Mouse (Mus musculus) liver, embryonic 16.5 days (tissue): ENCODE results near the gene B3gntl1. TPM values are rescaled to one million over a fixed set of nuclear protein-coding genes. Genes with fewer than 3 reads are reported as not detected.

ENCODE experiments used
- ATAC-seq: fragments of 200-750 bp; cut with Nextera tagmentation; 2 replicates; pipeline ENCODE4 v1.8.0; 2017; ENCODE audit warnings: low read depth, mild to moderate bottlenecking, moderate number of reproducible peaks, moderate library complexity
- H3K27ac ChIP-seq: fragments of 300-500 bp; sonication (generic); 2 replicates; pipeline ENCODE4 v1.5.1; 2014; ENCODE audit warnings: mild to moderate bottlenecking, low read length
- H3K27me3 ChIP-seq: fragments of 300-500 bp; sonication (generic); 2 replicates; pipeline ENCODE4 v1.6.1; 2014; ENCODE audit warnings: low read depth, low read length, mixed read lengths; ENCODE audit not compliant: control insufficient read depth, insufficient read depth
- H3K36me3 ChIP-seq: fragments of 300-500 bp; sonication (generic); 2 replicates; pipeline ENCODE4 v1.6.1; 2014; ENCODE audit warnings: mild to moderate bottlenecking; ENCODE audit not compliant: control insufficient read depth, insufficient read depth
- H3K4me1 ChIP-seq: fragments of 300-500 bp; sonication (generic); 2 replicates; pipeline ENCODE4 v1.6.1; 2014; ENCODE audit warnings: low read depth, low read length, mixed read lengths; ENCODE audit not compliant: control insufficient read depth
- H3K4me2 ChIP-seq: fragments of 300-500 bp; sonication (generic); 2 replicates; pipeline ENCODE4 v1.6.1; 2014; ENCODE audit warnings: low read depth, low read length, mixed read lengths
- H3K4me3 ChIP-seq: fragments of 300-500 bp; sonication (generic); 2 replicates; pipeline ENCODE4 v1.5.1; 2014; ENCODE audit warnings: low read depth, mild to moderate bottlenecking, low read length
- H3K9ac ChIP-seq: fragments of 300-500 bp; sonication (generic); 2 replicates; pipeline ENCODE4 v1.6.1; 2014; ENCODE audit warnings: low read depth, low read length
- H3K9me3 ChIP-seq: fragments of 300-500 bp; sonication (generic); replicated peaks from 2 replicates; pipeline ENCODE4 v1.6.1; 2016; ENCODE audit warnings: low read length; ENCODE audit not compliant: control insufficient read depth
- WGBS: fragments of 180-500 bp; shearing (Covaris S2); extraction: QIAGEN DNeasy Blood & Tissue Kit; methylation state at CpG from one replicate; pipeline ENCODE4 v1.1.7; 2014; ENCODE audit not compliant: insufficient replicate concordance; 5-methylcytosine and 5-hydroxymethylcytosine counted together
- polyA plus RNA-seq: library from polyadenylated mRNA; unstranded; fragments of >200 nt; fragmentation: Nextera tagmentation; extraction: Ambion mirVana; gene quantifications from 2 replicates; pipeline ENCODE4 v1.2.1, GENCODE M21; 2015

B3gntl1 gene
- polyA plus RNA-seq, 1 experiment from 2014 or later, result 1.8 TPM

DNA sequence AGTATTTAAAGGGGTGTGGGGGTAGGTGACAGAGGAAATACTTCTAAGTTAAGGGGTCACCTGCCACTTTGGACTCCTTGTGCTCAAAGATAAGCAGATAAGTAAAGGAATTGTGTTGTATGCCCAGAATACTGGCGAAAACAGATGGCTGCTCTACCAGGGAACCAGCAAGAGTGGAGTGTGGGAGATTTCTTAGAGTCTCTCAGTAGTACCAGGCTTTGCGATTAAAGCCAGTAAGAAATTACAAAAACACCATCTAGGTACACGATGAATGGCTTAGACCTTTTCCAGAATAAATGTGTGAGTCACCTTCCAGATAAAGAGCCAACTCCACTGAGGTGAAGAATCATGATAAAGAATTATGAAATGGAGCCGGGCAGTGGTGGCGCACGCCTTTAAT lies 27.6 kb downstream of the B3gntl1 start:
- H3K4me3 ChIP-seq, result no peak overlapping the region
- H3K4me1 ChIP-seq, result no peaks in the 10 kb centered on the region
- ATAC-seq, result no peak
- no peaks in the 10 kb centered on the region for H3K9me3 ChIP-seq
- H3K9ac ChIP-seq, result no peak overlapping the region
- H3K36me3 ChIP-seq, result no peaks in the 10 kb centered on the region; the same call in 1 of the 2 replicates
- H3K27me3 ChIP-seq, result no peaks in the 10 kb centered on the region
- no peak overlapping the region for H3K4me2 ChIP-seq
- H3K27ac ChIP-seq, result no peak overlapping the region
- 76% methylated on average over 6 of the region's 6 CpGs for WGBS

- Histone ChIP-seq H3K36me3 (no peaks in the 10 kb centered on the region; the same call in 1 of the 2 replicates), H3K4me3 (no peak overlapping the region)
- 57% methylated on average over 2 of the region's 2 CpGs for WGBS
Observed at GRCm38 (mm10) chr11:121641501-121642145, 31.3 kb downstream of the B3gntl1 start.

DNA sequence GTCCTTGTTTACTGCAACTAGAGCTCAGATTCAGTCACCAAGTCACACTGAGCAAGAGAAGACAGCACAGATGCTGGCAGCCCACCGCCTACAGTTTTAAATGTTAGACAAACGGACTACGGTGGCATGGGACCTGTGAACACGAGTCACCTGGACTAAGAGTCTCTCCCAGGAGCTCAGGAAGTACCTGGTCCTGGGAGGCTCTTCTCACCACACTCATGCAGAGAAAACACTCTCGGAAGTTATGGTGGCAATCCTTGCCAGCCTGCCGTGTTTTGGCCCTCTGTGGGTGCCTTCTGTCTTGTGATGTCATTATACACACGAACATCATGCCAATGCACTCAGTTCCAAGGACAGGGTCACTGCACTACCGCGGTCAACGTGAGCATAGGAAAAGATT lies 36.3 kb downstream of the B3gntl1 start:
- no peak overlapping the region for H3K27ac ChIP-seq
- H3K9ac ChIP-seq, result no peak overlapping the region
- H3K27me3 ChIP-seq, result no peaks in the 10 kb centered on the region
- WGBS, result 79% methylated on average over 10 of the region's 10 CpGs
- H3K4me1 ChIP-seq, result no peaks in the 10 kb centered on the region
- H3K4me3 ChIP-seq, result no peak overlapping the region
- ATAC-seq, result no peak
- no peaks in the 10 kb centered on the region for H3K36me3 ChIP-seq
- no peaks in the 10 kb centered on the region for H3K9me3 ChIP-seq
- no peak overlapping the region for H3K4me2 ChIP-seq

More at GRCm38 (mm10) chr11:121641501-121642145, 31.3 kb downstream of the B3gntl1 start:
- no peaks in the 10 kb centered on the region for H3K4me1 ChIP-seq
- H3K9ac ChIP-seq, result no peak overlapping the region
- no peak overlapping the region for H3K4me2 ChIP-seq
- H3K27ac ChIP-seq, result no peak overlapping the region
- H3K9me3 ChIP-seq, result no peaks in the 10 kb centered on the region
- no peak for ATAC-seq
- H3K27me3 ChIP-seq, result no peaks in the 10 kb centered on the region

DNA sequence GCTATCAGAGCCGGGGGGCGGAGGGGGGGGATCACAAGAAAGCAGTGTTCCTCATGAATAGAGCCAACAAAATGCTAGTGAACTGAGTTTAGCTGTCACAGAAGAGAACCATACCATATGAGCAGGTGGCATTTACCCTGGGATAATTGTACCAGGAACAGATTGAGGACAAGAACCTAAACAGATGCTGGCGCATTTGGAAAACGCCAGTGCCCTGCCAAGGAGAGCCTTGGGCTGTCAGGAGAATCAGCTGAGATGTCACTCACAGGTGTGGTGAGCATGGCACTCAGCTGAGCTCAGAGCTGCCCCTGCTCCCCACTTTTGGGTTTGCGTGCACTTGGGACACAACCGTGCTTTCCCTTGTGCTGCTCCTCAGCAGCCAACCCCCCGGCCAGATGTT lies 41.5 kb downstream of the B3gntl1 start:
- no peaks in the 10 kb centered on the region for H3K27me3 ChIP-seq
- H3K4me1 ChIP-seq, result no peaks in the 10 kb centered on the region
- ATAC-seq, result no peak
- H3K9me3 ChIP-seq, result no peaks in the 10 kb centered on the region
- WGBS, result 86% methylated on average over 7 of the region's 7 CpGs
- H3K4me2 ChIP-seq, result no peak overlapping the region
- no peaks in the 10 kb centered on the region for H3K36me3 ChIP-seq
- H3K27ac ChIP-seq, result no peak overlapping the region
- H3K4me3 ChIP-seq, result no peak overlapping the region
- no peak overlapping the region for H3K9ac ChIP-seq

DNA sequence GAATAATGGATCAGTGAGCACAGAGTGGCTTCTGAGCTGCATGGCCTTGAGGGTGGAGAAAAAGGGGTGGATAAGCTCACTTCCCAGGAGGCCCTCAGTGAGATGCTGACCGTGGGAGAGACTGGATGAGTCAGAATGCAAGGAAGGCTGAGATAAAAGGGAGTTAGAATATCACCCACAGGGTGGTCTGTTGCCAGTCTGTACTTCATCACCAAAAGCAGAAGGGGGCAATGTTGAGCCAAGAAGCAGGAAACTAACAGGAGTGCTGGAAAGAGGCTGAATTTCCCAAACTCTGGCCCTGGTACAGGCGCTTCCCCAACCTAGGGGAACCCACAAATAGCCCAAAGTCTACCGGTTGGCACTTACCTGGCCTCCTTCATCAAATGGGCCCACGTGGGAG lies 42.5 kb downstream of the B3gntl1 start:
- ATAC-seq, result no peak
- no peaks in the 10 kb centered on the region for H3K27me3 ChIP-seq
- H3K4me2 ChIP-seq, result no peak overlapping the region
- H3K4me1 ChIP-seq, result no peaks in the 10 kb centered on the region
- H3K9me3 ChIP-seq, result no peaks in the 10 kb centered on the region
- H3K27ac ChIP-seq, result no peak overlapping the region
- 69% methylated on average over 4 of the region's 4 CpGs for WGBS
- H3K4me3 ChIP-seq, result no peak overlapping the region
- H3K36me3 ChIP-seq, result no peaks in the 10 kb centered on the region
- no peak overlapping the region for H3K9ac ChIP-seq

DNA sequence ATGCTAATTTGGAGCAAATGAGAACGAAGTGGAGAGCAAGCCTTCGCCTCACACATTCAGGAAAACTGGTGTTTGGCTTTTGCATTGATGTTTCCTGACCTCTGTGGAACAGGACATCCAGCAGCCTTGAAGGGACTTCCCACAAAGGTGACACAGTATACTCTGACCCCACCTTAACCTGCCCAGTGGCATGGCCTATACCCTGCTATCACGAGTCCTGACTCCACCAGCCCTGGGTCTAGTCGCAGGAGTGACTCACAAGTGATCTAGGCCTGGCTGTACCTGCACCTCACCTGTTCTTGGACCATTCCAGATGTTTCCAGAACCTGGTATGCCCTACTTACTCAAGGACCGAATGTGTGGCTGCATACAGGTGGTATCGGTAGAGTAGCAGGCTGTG lies 43.4 kb downstream of the B3gntl1 start:
- H3K36me3 ChIP-seq, result no peaks in the 10 kb centered on the region
- WGBS, result 81% methylated on average over 6 of the region's 6 CpGs
- no peaks in the 10 kb centered on the region for H3K27me3 ChIP-seq
- H3K9me3 ChIP-seq, result no peaks in the 10 kb centered on the region
- H3K27ac ChIP-seq, result no peak overlapping the region
- no peak overlapping the region for H3K4me3 ChIP-seq
- no peaks in the 10 kb centered on the region for H3K4me1 ChIP-seq
- no peak overlapping the region for H3K4me2 ChIP-seq
- H3K9ac ChIP-seq, result no peak overlapping the region
- ATAC-seq, result no peak

DNA sequence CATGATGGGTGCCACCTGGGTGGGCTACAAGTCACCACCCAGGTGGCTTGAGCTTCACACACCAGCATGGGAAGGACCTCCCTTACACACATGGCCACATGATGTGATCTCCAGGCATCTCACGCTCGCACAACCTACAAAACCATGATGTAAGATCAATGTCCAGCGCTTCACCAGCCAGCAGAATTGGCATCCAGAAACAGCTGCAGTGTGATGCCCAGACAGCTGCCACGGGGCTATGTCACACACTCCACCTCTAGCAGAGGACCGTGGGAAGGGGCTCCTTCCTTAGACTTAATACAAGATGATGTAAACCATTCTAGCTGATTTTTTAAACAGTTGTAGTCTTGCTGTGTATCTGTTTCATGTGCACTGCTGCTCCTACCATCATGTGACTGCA lies 45.4 kb downstream of the B3gntl1 start:
- ATAC-seq, result no peak
- Histone ChIP-seq H3K9me3 (no peaks in the 10 kb centered on the region), H3K36me3 (no peaks in the 10 kb centered on the region), H3K4me2 (no peak overlapping the region), H3K27ac (no peak overlapping the region), H3K4me3 (no peak overlapping the region), H3K9ac (no peak overlapping the region), H3K4me1 (no peaks in the 10 kb centered on the region), H3K27me3 (no peaks in the 10 kb centered on the region)
- 71% methylated on average over 5 of the region's 5 CpGs for whole genome bisulfite sequencing

DNA sequence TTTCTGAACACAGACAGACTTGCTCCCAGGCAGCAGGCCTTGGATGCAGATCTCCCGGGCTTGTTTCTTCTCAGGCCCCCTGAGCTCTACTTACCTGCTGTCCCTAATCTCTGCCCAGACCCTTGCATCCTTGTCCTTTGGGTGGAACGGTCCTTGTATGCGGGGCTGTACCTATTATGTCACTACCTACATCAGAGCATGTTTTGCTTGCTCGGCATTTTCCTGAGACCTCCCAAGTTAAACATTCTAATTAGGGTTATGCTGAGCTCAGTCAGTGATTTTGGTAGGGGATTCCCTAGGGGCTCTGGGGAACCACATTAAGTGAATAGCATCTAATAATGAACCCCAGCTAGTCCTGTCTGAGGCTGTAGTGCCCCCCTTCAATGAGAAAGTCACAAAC lies 47.9 kb downstream of the B3gntl1 start:
- Histone ChIP-seq H3K4me1 (no peaks in the 10 kb centered on the region), H3K27ac (no peak overlapping the region), H3K9me3 (no peaks in the 10 kb centered on the region), H3K4me2 (no peak overlapping the region), H3K36me3 (peaks cover 3% of the 10 kb centered on the region; the same call in 1 of the 2 replicates), H3K9ac (no peak overlapping the region), H3K4me3 (no peak overlapping the region), H3K27me3 (no peaks in the 10 kb centered on the region)
- 83% methylated on average over 4 of the region's 4 CpGs for WGBS
- no peak for ATAC-seq

DNA sequence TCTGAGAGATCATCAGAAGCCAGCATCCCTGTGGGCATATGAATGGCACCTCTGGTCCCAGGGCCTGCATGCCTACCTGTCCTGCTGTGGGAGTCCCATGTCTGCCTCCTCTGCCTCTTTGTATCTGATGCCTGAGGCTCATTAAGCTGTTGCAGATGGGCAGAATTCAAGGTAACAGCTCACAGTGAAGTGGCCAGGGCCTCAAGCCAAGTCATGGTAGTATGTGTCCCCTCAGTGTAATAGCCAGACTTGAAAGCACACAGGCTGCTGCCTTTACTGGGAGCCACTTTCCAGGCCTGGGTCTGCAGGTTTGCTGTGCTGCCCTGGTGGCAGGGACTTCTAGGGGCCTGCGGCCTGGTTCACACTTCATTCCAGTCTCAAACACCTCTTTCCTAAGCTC lies 55.6 kb downstream of the B3gntl1 start:
- Histone ChIP-seq H3K4me2 (no peak overlapping the region), H3K27me3 (no peaks in the 10 kb centered on the region), H3K36me3 (peaks cover 22% of the 10 kb centered on the region), H3K9me3 (no peaks in the 10 kb centered on the region), H3K4me1 (no peaks in the 10 kb centered on the region), H3K27ac (no peak overlapping the region), H3K9ac (no peak overlapping the region), H3K4me3 (no peak overlapping the region)
- 86% methylated on average over 1 of the region's 1 CpGs for WGBS
- no peak for ATAC-seq
